Mouse (Mus musculus) telencephalon, adult 2 months (tissue): ENCODE data around the gene Il22ra1.

ENCODE experiments used
- DNase-seq: peaks from one replicate; pipeline ENCODE4 v3.0.0-alpha.2; 2011; ENCODE audit warnings: low read depth, low spot score

Il22ra1 gene

GRCm38 (mm10) chr4:135770611-135771305, 42.8 kb downstream of the Il22ra1 start:
- no peak for DNase-seq

- DNase-seq, result no peak
These were observed 43.6 kb downstream of the Il22ra1 start for GRCm38 (mm10) chr4:135771592-135771991.

- DNase-seq, result no peak
These were observed 44.7 kb downstream of the Il22ra1 start for GRCm38 (mm10) chr4:135772671-135773070.

GRCm38 (mm10) chr4:135774496-135774895, 46.5 kb downstream of the Il22ra1 start:
- no peak for DNase-seq

GRCm38 (mm10) chr4:135776850-135777249, 48.9 kb downstream of the Il22ra1 start:
- DNase-seq, result no peak

GRCm38 (mm10) chr4:135779661-135780060, 51.7 kb downstream of the Il22ra1 start:
- no peak for DNase-seq

- DNase-seq, result no peak
These were observed 52.3 kb downstream of the Il22ra1 start for GRCm38 (mm10) chr4:135780255-135780654.

- no peak for DNase-seq
These were observed 53.3 kb downstream of the Il22ra1 start for GRCm38 (mm10) chr4:135781304-135781703.

GRCm38 (mm10) chr4:135786581-135786980, 58.6 kb downstream of the Il22ra1 start:
- DNase-seq, result no peak

GRCm38 (mm10) chr4:135787271-135787670, 59.3 kb downstream of the Il22ra1 start:
- DNase-seq, result no peak

- no peak for DNase-seq
These were observed 61.2 kb downstream of the Il22ra1 start for GRCm38 (mm10) chr4:135789135-135789534.

GRCm38 (mm10) chr4:135792821-135793220, 64.8 kb downstream of the Il22ra1 start:
- DNase-seq, result no peak

GRCm38 (mm10) chr4:135797931-135798330, 70.0 kb downstream of the Il22ra1 start:
- no peak for DNase-seq

- peak; percentile 28 for DNase-seq
These were observed 73.6 kb downstream of the Il22ra1 start for GRCm38 (mm10) chr4:135801543-135801942.
